Mouse (Mus musculus): ENCODE measurements at regions not wholly inside any gene's neighbourhood (a gene's known extent, or its start where the extent isn't known, plus 50 kb on each side); places are given as distances from the start of the nearest gene placed in this dataset.

DNA sequence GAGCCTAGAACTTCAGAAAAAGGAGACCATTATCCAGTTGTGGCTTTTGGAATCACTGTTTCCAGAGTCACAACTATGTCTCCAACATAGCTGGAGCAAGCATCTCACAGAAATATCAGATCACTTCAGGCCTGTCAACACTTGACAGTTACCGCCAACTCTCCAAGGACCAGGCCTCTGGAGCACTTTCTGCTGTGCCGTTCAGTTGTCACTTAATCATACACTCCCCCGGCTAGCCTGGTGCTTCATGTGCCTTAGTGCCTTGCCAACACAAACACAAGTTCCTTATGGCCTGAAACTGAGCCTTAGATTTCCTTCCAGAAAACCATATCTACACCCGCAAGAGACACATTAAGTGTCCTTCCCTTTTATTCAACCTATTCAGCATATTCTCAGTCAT, 421.8 kb downstream of the Meis1 start:
- TF ChIP-seq CTCF (IDR thresholded peaks at IDR 0.05; ENCODE audit: insufficient read depth, low read length) (no peak), POLR2A (IDR thresholded peaks at IDR 0.05; ENCODE audit: borderline replicate concordance, extremely low read depth, low read depth, low read length) (no peak)
- H3K4me3 ChIP-seq (replicated peaks; ENCODE audit: extremely low read depth, low read depth, low read length), result no peak overlapping the region
- 45% methylated on average over 4 of the region's 4 CpGs for WGBS
- DNase-seq, result no peak
- H3K4me1 ChIP-seq (ENCODE audit: control insufficient read depth, insufficient read depth, low read length), result no peaks in the 10 kb centered on the region

DNA sequence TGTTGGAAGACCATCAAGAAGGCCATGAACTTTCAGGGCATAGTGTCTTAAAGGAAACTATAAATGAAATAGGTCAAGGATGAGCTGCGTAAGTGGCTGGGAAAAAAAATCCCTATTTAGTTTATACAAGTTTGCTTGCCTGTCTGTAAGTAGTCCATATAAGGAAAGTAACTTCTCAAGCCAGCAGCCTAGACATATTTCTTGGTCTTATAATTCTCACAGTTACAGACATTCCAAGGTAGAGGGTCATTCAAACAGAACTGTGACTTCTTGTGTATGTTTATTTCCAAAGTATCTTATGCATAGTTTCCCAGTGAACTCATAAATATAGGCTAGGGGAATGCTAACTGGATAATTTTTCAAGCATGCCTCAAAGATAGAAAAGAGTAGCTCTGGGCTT, 428.3 kb downstream of the Meis1 start:
- Histone ChIP-seq H3K4me3 (replicated peaks; ENCODE audit: extremely low read depth, low read depth, low read length) (no peak overlapping the region), H3K4me1 (ENCODE audit: control insufficient read depth, insufficient read depth, low read length) (no peaks in the 10 kb centered on the region)
- no peak for TF ChIP-seq POLR2A (IDR thresholded peaks at IDR 0.05; ENCODE audit: borderline replicate concordance, extremely low read depth, low read depth, low read length)
- TF ChIP-seq CTCF (IDR thresholded peaks at IDR 0.05; ENCODE audit: insufficient read depth, low read length), result no peak
- DNase-seq, result no peak
- 70% methylated on average over 1 of the region's 1 CpGs for WGBS

DNA sequence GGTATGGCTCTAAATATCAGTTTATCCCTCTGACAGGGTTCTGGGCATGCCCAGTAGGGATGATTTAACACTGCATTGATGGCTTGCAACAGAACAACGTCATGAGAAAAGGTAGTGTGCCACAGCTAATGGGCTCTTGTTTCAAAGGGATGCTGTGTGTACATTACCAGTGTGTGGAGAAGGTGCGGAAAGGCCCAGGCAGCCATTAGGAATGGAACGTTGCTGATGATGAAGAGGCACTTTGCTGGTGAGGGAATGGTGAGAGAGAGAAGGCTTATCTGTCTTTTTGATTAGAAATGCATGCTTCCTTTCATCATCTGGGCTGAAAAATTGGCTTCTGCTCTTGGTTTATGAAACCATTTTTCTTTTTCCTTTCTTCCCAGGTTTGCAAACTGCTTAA, 432.3 kb downstream of the Meis1 start:
- DNase-seq, result no peak
- Histone ChIP-seq H3K4me1 (ENCODE audit: control insufficient read depth, insufficient read depth, low read length) (no peaks in the 10 kb centered on the region), H3K4me3 (replicated peaks; ENCODE audit: extremely low read depth, low read depth, low read length) (no peak overlapping the region)
- 52% methylated on average over 3 of the region's 3 CpGs for WGBS
- TF ChIP-seq CTCF (IDR thresholded peaks at IDR 0.05; ENCODE audit: insufficient read depth, low read length) (no peak), POLR2A (IDR thresholded peaks at IDR 0.05; ENCODE audit: borderline replicate concordance, extremely low read depth, low read depth, low read length) (no peak)

- DNase-seq, result no peak
- WGBS, result 75% methylated on average over 8 of the region's 8 CpGs
- Histone ChIP-seq H3K4me1 (ENCODE audit: control insufficient read depth, insufficient read depth, low read length) (no peaks in the 10 kb centered on the region), H3K4me3 (replicated peaks; ENCODE audit: extremely low read depth, low read depth, low read length) (no peak overlapping the region)
- TF ChIP-seq CTCF (IDR thresholded peaks at IDR 0.05; ENCODE audit: insufficient read depth, low read length), result no peak
Measured at GRCm38 (mm10) chr11:18585031-18585430, 433.8 kb downstream of the Meis1 start.

DNA sequence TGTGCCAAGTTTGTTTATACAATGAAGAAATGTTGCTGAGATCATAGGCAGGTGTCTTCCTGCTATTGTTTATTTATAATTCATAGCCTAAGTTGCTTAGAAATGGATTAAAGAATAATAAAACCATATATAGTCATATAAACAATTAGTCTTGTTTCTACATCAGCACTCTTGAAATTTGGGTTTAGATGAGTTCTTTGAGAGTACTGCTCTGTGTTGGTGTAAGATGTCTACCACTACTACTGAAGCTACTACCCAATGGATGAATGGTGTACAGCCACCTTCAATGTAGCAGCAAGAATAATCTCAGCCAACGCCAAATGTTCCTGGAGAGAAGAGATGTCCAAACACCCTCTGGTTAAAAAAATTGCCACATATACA, 436.0 kb downstream of the Meis1 start:
- Histone ChIP-seq H3K4me1 (ENCODE audit: control insufficient read depth, insufficient read depth, low read length) (no peaks in the 10 kb centered on the region), H3K4me3 (replicated peaks; ENCODE audit: extremely low read depth, low read depth, low read length) (no peak overlapping the region)
- DNase-seq, result no peak
- 60% methylated on average over 1 of the region's 1 CpGs for WGBS
- no peak for TF ChIP-seq CTCF (IDR thresholded peaks at IDR 0.05; ENCODE audit: insufficient read depth, low read length)

DNA sequence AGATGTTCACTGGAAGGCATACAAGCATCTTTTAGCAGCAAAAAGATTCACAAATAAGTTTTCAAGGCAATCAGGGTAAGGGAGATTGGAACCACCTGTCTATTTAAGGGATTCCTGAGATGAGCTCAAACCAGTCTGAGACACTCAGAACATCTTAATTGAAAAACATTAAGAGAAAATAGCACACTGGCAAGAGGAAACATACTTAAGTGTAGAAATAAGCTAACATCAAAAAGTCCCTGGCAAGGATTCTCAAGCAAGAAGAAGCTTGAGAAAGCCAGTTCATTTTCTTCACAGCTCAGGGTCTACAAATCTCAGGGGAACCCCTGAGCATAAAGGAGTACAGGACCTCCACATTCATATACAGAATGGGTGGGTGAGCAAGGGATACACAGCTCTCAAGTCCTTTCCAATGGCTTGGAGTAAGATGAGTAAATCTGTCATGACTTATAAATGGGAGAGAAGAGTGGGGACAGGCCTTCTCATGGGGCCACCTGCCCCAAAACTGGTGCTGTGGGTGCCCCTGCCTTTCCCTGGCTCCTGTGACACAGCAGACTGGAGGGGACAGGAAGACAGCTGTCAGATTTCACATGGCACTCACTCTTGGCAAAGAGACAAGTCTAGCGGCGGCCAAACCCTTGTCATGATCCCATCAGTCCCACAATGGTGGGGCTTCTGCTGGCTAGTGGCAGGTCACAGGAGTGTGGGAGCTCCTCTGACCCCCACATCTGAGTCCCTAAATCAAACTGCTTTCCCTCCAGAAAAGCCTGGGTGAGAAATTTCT, 436.6 kb downstream of the Meis1 start:
- DNase-seq, result peak; percentile 46
- no peak for TF ChIP-seq CTCF (IDR thresholded peaks at IDR 0.05; ENCODE audit: insufficient read depth, low read length)
- TF ChIP-seq POLR2A (IDR thresholded peaks at IDR 0.05; ENCODE audit: borderline replicate concordance, extremely low read depth, low read depth, low read length), result no peak
- 39% methylated on average over 2 of the region's 2 CpGs for WGBS
- Histone ChIP-seq H3K4me1 (ENCODE audit: control insufficient read depth, insufficient read depth, low read length) (no peaks in the 10 kb centered on the region), H3K4me3 (replicated peaks; ENCODE audit: extremely low read depth, low read depth, low read length) (no peak overlapping the region)

DNA sequence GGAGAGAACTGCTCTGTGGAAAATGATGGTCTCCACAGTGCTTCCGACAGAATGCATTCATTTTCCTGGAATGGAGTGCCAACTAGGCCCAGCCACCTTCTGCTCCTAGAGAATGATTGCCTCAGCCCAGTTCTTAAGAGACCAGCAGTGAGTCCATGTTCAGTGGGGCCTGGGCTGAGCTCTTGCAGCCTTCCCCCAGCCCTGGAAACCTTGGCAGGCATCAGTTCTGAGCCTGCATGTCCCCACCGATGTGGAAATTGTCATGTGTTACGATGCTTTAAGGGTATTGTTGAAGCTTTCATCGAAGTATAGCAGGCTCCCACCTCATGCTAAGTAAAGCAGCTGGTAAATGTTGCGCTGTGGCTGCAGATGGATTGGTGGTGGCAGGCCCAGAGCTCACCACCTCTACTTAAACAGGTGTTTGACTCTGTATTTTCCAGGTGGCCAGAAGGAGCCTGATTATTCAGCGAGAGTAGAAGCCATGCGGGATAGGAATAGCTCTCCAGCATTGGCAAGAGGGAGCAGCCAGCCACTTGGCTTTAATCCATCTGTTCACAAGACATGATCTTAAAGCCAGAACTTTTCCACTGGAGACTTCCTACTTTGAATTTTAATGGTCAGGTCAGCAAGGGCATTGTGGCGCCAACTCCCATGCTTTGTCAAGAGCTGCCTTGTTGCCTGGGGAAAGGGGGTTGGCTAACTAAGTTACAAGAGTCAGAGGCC, 437.5 kb downstream of the Meis1 start:
- DNase-seq, result no peak
- TF ChIP-seq CTCF (IDR thresholded peaks at IDR 0.05; ENCODE audit: insufficient read depth, low read length), result no peak
- TF ChIP-seq POLR2A (IDR thresholded peaks at IDR 0.05; ENCODE audit: borderline replicate concordance, extremely low read depth, low read depth, low read length), result no peak

DNA sequence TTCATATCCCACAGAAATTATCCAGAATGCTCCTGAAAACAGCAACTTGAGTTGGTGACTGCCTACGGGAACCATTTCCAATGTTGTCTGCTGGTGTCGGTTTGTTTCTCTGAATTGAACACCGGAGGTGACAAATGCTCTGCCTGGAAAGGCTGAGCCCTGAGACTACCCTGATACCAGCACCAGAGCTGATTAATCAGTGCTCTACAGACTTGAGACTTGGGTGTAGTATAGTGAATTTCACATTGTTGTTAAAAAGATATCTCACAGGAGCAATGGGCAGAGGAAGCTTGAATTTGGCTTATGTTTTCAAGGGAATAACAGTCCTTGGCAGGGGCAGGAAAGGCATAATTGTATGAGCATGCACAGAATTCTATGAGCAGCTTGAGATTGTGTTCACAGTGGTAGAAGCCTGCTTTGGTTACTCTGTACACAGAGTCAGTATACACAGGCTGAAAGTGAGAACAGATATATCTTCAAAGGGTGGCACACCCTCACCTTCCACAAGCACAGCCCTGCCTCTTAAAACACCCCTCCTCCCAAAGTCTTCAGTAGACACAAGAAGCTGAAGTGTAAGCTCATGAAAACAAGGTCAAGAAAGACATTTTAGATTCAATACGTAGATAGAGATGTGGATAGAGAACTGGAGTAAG, 447.1 kb downstream of the Meis1 start:
- no peak for TF ChIP-seq CTCF (IDR thresholded peaks at IDR 0.05; ENCODE audit: insufficient read depth, low read length)
- TF ChIP-seq POLR2A (IDR thresholded peaks at IDR 0.05; ENCODE audit: borderline replicate concordance, extremely low read depth, low read depth, low read length), result no peak
- no peaks in the 10 kb centered on the region for H3K4me1 ChIP-seq (ENCODE audit: control insufficient read depth, insufficient read depth, low read length)
- no peak overlapping the region for H3K4me3 ChIP-seq (replicated peaks; ENCODE audit: extremely low read depth, low read depth, low read length)
- DNase-seq, result no peak
- 76% methylated on average over 4 of the region's 4 CpGs for WGBS

More for the DNA sequence above, 437.5 kb downstream of the Meis1 start:
- WGBS, result 69% methylated on average over 8 of the region's 8 CpGs
- Histone ChIP-seq H3K4me3 (replicated peaks; ENCODE audit: extremely low read depth, low read depth, low read length) (no peak overlapping the region), H3K4me1 (ENCODE audit: control insufficient read depth, insufficient read depth, low read length) (no peaks in the 10 kb centered on the region)

- no peak for DNase-seq
- WGBS, result 81% methylated on average over 2 of the region's 2 CpGs
- Histone ChIP-seq H3K4me3 (replicated peaks; ENCODE audit: extremely low read depth, low read depth, low read length) (no peak overlapping the region), H3K4me1 (ENCODE audit: control insufficient read depth, insufficient read depth, low read length) (no peaks in the 10 kb centered on the region)
- no peak for TF ChIP-seq POLR2A (IDR thresholded peaks at IDR 0.05; ENCODE audit: borderline replicate concordance, extremely low read depth, low read depth, low read length)
- TF ChIP-seq CTCF (IDR thresholded peaks at IDR 0.05; ENCODE audit: insufficient read depth, low read length), result no peak
Measured at GRCm38 (mm10) chr11:18563011-18563410, 455.8 kb downstream of the Meis1 start.

DNA sequence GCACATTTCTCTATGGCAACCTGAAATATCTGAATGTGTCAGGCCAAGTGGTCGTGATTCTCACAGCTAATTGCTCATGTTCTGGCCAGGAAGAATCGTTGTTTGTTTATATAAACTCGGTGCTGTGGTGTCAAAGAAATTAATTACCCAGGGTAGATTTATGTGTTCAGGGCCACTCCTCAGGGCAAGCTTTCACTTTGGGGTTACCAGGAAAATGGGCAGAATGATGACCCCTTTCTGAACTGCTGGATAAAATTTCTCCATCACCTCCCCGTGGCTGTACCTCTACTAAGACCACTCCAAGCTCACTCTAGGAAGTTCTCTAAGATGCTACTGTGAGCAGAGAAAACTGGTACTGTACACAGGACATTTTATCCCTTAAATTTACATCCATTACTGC, 460.1 kb downstream of the Meis1 start:
- TF ChIP-seq POLR2A (IDR thresholded peaks at IDR 0.05; ENCODE audit: borderline replicate concordance, extremely low read depth, low read depth, low read length) (no peak), CTCF (IDR thresholded peaks at IDR 0.05; ENCODE audit: insufficient read depth, low read length) (no peak)
- WGBS, result 19% methylated on average over 4 of the region's 4 CpGs
- Histone ChIP-seq H3K4me3 (replicated peaks; ENCODE audit: extremely low read depth, low read depth, low read length) (no peak overlapping the region), H3K4me1 (ENCODE audit: control insufficient read depth, insufficient read depth, low read length) (no peaks in the 10 kb centered on the region)
- DNase-seq, result no peak

Measured in lung, adult 2 months (tissue).